Mouse (Mus musculus) stomach, postnatal 0 days (tissue): ENCODE data around the gene Dpf3. TPM values are rescaled to one million over a fixed set of nuclear protein-coding genes. Genes with fewer than 3 reads are reported as not detected.

Experiments
- ATAC-seq: fragments of 200-750 bp; cut with Nextera tagmentation; 2 replicates; pipeline ENCODE4 v1.8.0; 2017; ENCODE audit not compliant: low FRiP score, low TSS enrichment
- DNase-seq: peaks from one replicate; pipeline ENCODE4 v3.0.0-alpha.2; 2016; ENCODE audit warnings: low spot score
- H3K27ac ChIP-seq: fragments of 300-500 bp; sonication (generic); replicated peaks from 2 replicates; pipeline ENCODE4 v1.5.1; 2014; ENCODE audit warnings: mild to moderate bottlenecking, control low read depth
- H3K27me3 ChIP-seq: fragments of 300-500 bp; sonication (generic); 2 replicates; pipeline ENCODE4 v1.6.1; 2014; ENCODE audit warnings: low read length; ENCODE audit not compliant: control insufficient read depth, insufficient read depth
- H3K36me3 ChIP-seq: fragments of 300-500 bp; sonication (generic); 2 replicates; pipeline ENCODE4 v1.6.1; 2014; ENCODE audit warnings: low read length, mixed read lengths; ENCODE audit not compliant: control insufficient read depth, insufficient read depth
- H3K4me1 ChIP-seq: fragments of 300-500 bp; sonication (generic); replicated peaks from 2 replicates; pipeline ENCODE4 v1.6.1; 2014; ENCODE audit warnings: antibody characterized with exemption; ENCODE audit not compliant: control insufficient read depth, insufficient read depth
- H3K4me2 ChIP-seq: fragments of 300-500 bp; sonication (generic); replicated peaks from 2 replicates; pipeline ENCODE4 v1.6.1; 2014; ENCODE audit warnings: low read depth, mild to moderate bottlenecking, control low read depth, moderate library complexity
- H3K4me3 ChIP-seq: fragments of 300-500 bp; sonication (generic); 2 replicates; pipeline ENCODE4 v1.5.1; 2014; ENCODE audit warnings: low read depth, low read length, control low read depth
- H3K9ac ChIP-seq: fragments of 300-500 bp; sonication (generic); 2 replicates; pipeline ENCODE4 v1.6.1; 2014; ENCODE audit warnings: mild to moderate bottlenecking, low read length, control low read depth, mixed read lengths
- H3K9me3 ChIP-seq: fragments of 300-500 bp; sonication (generic); 2 replicates; pipeline ENCODE4 v1.6.1; 2016; ENCODE audit warnings: low read length; ENCODE audit not compliant: control insufficient read depth
- CTCF ChIP-seq: IDR thresholded peaks from 2 replicates; pipeline ENCODE4 v1.5.1; 2016; ENCODE audit warnings: antibody characterized with exemption, low read depth, mild to moderate bottlenecking, moderate library complexity
- EP300 ChIP-seq: optimal IDR thresholded peaks from 2 replicates; pipeline ENCODE3; 2016; ENCODE audit warnings: antibody characterized with exemption
- WGBS: fragments of 180-500 bp; shearing (Covaris S2); extraction: QIAGEN DNeasy Blood & Tissue Kit; methylation state at CpG from one replicate; pipeline ENCODE4 v1.1.7; 2014; 5-methylcytosine and 5-hydroxymethylcytosine counted together
- polyA plus RNA-seq: library from polyadenylated mRNA; unstranded; fragments of >200 nt; fragmentation: Nextera tagmentation; extraction: Ambion mirVana; gene quantifications from 2 replicates; pipeline ENCODE4 v1.2.1, GENCODE M21; 2015

Gene Dpf3
- polyA plus RNA-seq, 1 experiment from 2014 or later, result 3.0 TPM

- Histone ChIP-seq H3K36me3 (no peaks in the 10 kb centered on the region), H3K9ac (no peak overlapping the region), H3K9me3 (no peaks in the 10 kb centered on the region), H3K27me3 (no peaks in the 10 kb centered on the region), H3K4me3 (no peak overlapping the region), H3K4me1 (no peaks in the 10 kb centered on the region), H3K4me2 (no peak overlapping the region), H3K27ac (no peak overlapping the region)
- TF ChIP-seq EP300 (no peak), CTCF (no peak)
- 79% methylated on average over 3 of the region's 3 CpGs for WGBS
- ATAC-seq (no peak), DNase-seq (no peak)
Measured at GRCm38 (mm10) chr12:83361801-83362200, 125.7 kb downstream of the Dpf3 start.

GRCm38 (mm10) chr12:83352640-83353039 lies 134.9 kb downstream of the Dpf3 start:
- H3K4me2 ChIP-seq, result no peak overlapping the region
- no peaks in the 10 kb centered on the region for H3K4me1 ChIP-seq
- H3K27me3 ChIP-seq, result no peaks in the 10 kb centered on the region
- no peak overlapping the region for H3K27ac ChIP-seq
- H3K4me3 ChIP-seq, result no peak overlapping the region
- DNase-seq (no peak), ATAC-seq (no peak)
- H3K9me3 ChIP-seq, result no peaks in the 10 kb centered on the region
- WGBS, result 70% methylated on average over 6 of the region's 6 CpGs
- no peaks in the 10 kb centered on the region for H3K36me3 ChIP-seq
- TF ChIP-seq CTCF (no peak), EP300 (no peak)
- no peak overlapping the region for H3K9ac ChIP-seq

GRCm38 (mm10) chr12:83349736-83350135 lies 137.8 kb downstream of the Dpf3 start:
- ATAC-seq (no peak), DNase-seq (no peak)
- H3K9me3 ChIP-seq, result no peaks in the 10 kb centered on the region
- WGBS, result 74% methylated on average over 5 of the region's 5 CpGs
- H3K4me2 ChIP-seq, result no peak overlapping the region
- TF ChIP-seq EP300 (no peak), CTCF (no peak)
- no peak overlapping the region for H3K9ac ChIP-seq
- no peaks in the 10 kb centered on the region for H3K36me3 ChIP-seq
- H3K4me1 ChIP-seq, result no peaks in the 10 kb centered on the region
- H3K4me3 ChIP-seq, result no peak overlapping the region
- H3K27me3 ChIP-seq, result no peaks in the 10 kb centered on the region
- H3K27ac ChIP-seq, result no peak overlapping the region

GRCm38 (mm10) chr12:83348246-83348645 lies 139.3 kb downstream of the Dpf3 start:
- ATAC-seq, result no peak
- WGBS, result 67% methylated on average over 3 of the region's 3 CpGs
- no peak overlapping the region for H3K4me2 ChIP-seq

GRCm38 (mm10) chr12:83342875-83343185 lies 144.7 kb downstream of the Dpf3 start:
- H3K4me3 ChIP-seq, result no peak overlapping the region
- WGBS, result 47% methylated on average over 4 of the region's 4 CpGs
- H3K9ac ChIP-seq, result no peak overlapping the region
- H3K4me2 ChIP-seq, result no peak overlapping the region
- no peak overlapping the region for H3K27ac ChIP-seq
- H3K4me1 ChIP-seq, result no peaks in the 10 kb centered on the region
- DNase-seq (no peak), ATAC-seq (no peak)
- no peaks in the 10 kb centered on the region for H3K27me3 ChIP-seq
- no peaks in the 10 kb centered on the region for H3K9me3 ChIP-seq
- H3K36me3 ChIP-seq, result no peaks in the 10 kb centered on the region
- no peak for TF ChIP-seq EP300
- no peak for TF ChIP-seq CTCF

More at GRCm38 (mm10) chr12:83348246-83348645, 139.3 kb downstream of the Dpf3 start:
- TF ChIP-seq EP300 (no peak), CTCF (no peak)
- Histone ChIP-seq H3K27ac (no peak overlapping the region), H3K9ac (no peak overlapping the region), H3K27me3 (no peaks in the 10 kb centered on the region), H3K4me1 (no peaks in the 10 kb centered on the region), H3K36me3 (no peaks in the 10 kb centered on the region), H3K9me3 (no peaks in the 10 kb centered on the region), H3K4me3 (no peak overlapping the region)
- DNase-seq, result no peak

GRCm38 (mm10) chr12:83342035-83342874 lies 145.3 kb downstream of the Dpf3 start:
- H3K4me3 ChIP-seq, result no peak overlapping the region
- H3K36me3 ChIP-seq, result no peaks in the 10 kb centered on the region
- no peaks in the 10 kb centered on the region for H3K9me3 ChIP-seq
- DNase-seq (no peak), ATAC-seq (no peak)
- 54% methylated on average over 15 of the region's 15 CpGs for WGBS
- TF ChIP-seq CTCF, result no peak
- TF ChIP-seq EP300, result no peak
- no peak overlapping the region for H3K4me2 ChIP-seq
- H3K27ac ChIP-seq, result no peak overlapping the region
- H3K9ac ChIP-seq, result no peak overlapping the region
- no peaks in the 10 kb centered on the region for H3K27me3 ChIP-seq
- H3K4me1 ChIP-seq, result no peaks in the 10 kb centered on the region
